Mouse (Mus musculus) kidney, postnatal 4 days (tissue): ENCODE results near the gene Sytl3.
A peak's percentile ranks its signal among the peaks of the same experiment; 100 is the strongest.
"Not testable (repeated sequence)": the region's sequence is repeated elsewhere in the genome, so short reads cannot be mapped to it uniquely, and the experiment has no call there.

Experiments used
- DNase-seq, 2 experiments: peaks; one replicate each; pipeline ENCODE4 v3.0.0; 2021; ENCODE audit warnings: mixed read lengths in 2 of 2

Sytl3 gene

GRCm38 (mm10) chr17:6647452-6647851 lies 11.4 kb upstream of the Sytl3 start:
- not testable (repeated sequence) for DNase-seq

- DNase-seq, result not testable (repeated sequence)
Measured at GRCm38 (mm10) chr17:6650904-6651565, 7.9 kb upstream of the Sytl3 start.

GRCm38 (mm10) chr17:6653341-6653946 lies 5.4 kb upstream of the Sytl3 start:
- DNase-seq, result not testable (repeated sequence)

- DNase-seq, result peak; percentile 71 to 84
Measured at GRCm38 (mm10) chr17:6655087-6655511, 3.8 kb upstream of the Sytl3 start.

- DNase-seq, result peak; percentile 68 to 76
Measured at GRCm38 (mm10) chr17:6655567-6656281, 3.2 kb upstream of the Sytl3 start, which contains the start of gene Dynlt1f. Gene Dynlt1f, minus strand, starts transcription at chr17:6655900.

- DNase-seq, result not testable (repeated sequence)
Measured at GRCm38 (mm10) chr17:6656471-6656870, 2.4 kb upstream of the Sytl3 start.

GRCm38 (mm10) chr17:6660589-6660988 lies 1.7 kb downstream of the Sytl3 start:
- peak in 1 of 2 experiments; percentile 35 for DNase-seq

GRCm38 (mm10) chr17:6661093-6661816 lies 2.4 kb downstream of the Sytl3 start:
- DNase-seq, result peak; percentile 39 to 51

- DNase-seq, result not testable (repeated sequence)
Measured at GRCm38 (mm10) chr17:6662840-6663239, 3.9 kb downstream of the Sytl3 start.

- not testable (repeated sequence) for DNase-seq
Measured at GRCm38 (mm10) chr17:6665389-6665788, 6.5 kb downstream of the Sytl3 start.

- DNase-seq, result not testable (repeated sequence)
Measured at GRCm38 (mm10) chr17:6668522-6668921, 9.6 kb downstream of the Sytl3 start.

- not testable (repeated sequence) for DNase-seq
Measured at GRCm38 (mm10) chr17:6674297-6674696, 15.4 kb downstream of the Sytl3 start.

GRCm38 (mm10) chr17:6678063-6678462 lies 19.2 kb downstream of the Sytl3 start:
- not testable (repeated sequence) for DNase-seq

GRCm38 (mm10) chr17:6681721-6682120 lies 22.8 kb downstream of the Sytl3 start:
- DNase-seq, result not testable (repeated sequence)

- DNase-seq, result not testable (repeated sequence)
Measured at GRCm38 (mm10) chr17:6683702-6684101, 24.8 kb downstream of the Sytl3 start.

- not testable (repeated sequence) for DNase-seq
Measured at GRCm38 (mm10) chr17:6684464-6685287, 25.8 kb downstream of the Sytl3 start.

- not testable (repeated sequence) for DNase-seq
Measured at GRCm38 (mm10) chr17:6685288-6685818, 26.5 kb downstream of the Sytl3 start.

- not testable (repeated sequence) for DNase-seq
Measured at GRCm38 (mm10) chr17:6686299-6686971, 27.5 kb downstream of the Sytl3 start.

GRCm38 (mm10) chr17:6689344-6689743 lies 30.5 kb downstream of the Sytl3 start:
- DNase-seq, result not testable (repeated sequence)

GRCm38 (mm10) chr17:6691596-6691995 lies 32.7 kb downstream of the Sytl3 start:
- peak; percentile 92 to 93 for DNase-seq

GRCm38 (mm10) chr17:6695712-6696111 lies 36.8 kb downstream of the Sytl3 start:
- DNase-seq, result not testable (repeated sequence)
